Mouse (Mus musculus) kidney, postnatal 10 days (tissue): Measurements from ENCODE around the gene Meis3.

Source experiments
- DNase-seq: peaks from one replicate; pipeline ENCODE4 v3.0.0; 2021; ENCODE audit warnings: mixed read lengths

Meis3 gene

DNA sequence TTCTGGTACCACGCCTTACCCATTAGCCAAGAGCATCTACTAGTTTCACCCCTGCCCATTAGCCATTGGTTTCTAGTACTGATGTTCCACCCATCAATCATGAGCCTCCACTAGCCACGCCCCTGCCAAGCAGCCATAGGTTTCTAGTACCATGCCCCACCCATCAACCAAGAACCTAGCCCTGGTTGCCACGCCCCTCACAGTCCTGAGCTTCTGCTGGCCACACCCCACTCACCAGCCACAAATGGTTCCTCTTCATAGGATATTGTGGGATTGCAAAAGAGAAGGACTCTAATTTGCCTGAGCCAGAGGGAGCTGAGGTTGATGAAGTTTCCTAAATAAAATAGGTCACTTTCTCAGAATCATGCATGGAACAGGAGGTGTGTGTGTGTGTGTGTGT lies 14.2 kb upstream of the Meis3 start:
- no peak for DNase-seq

DNA sequence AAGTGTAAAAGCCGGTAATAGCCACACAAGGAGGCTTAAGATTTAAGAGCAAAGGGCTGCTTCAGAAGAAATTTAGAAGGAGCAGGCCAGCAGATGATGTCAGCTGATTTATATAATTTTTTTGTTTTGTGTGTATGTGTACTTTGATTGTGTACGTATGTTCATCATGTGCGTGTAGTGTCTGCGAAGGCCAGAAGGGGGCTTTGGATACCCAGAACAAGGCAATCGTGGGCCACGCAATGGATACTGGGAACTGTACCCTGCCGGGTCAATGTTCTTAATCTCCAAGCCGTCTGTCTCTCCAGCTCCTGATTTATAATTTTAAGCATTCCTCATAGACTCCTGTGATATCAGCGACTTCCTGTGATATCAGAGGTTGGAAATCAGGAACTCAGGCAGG lies 13.6 kb upstream of the Meis3 start:
- DNase-seq = no peak

DNA sequence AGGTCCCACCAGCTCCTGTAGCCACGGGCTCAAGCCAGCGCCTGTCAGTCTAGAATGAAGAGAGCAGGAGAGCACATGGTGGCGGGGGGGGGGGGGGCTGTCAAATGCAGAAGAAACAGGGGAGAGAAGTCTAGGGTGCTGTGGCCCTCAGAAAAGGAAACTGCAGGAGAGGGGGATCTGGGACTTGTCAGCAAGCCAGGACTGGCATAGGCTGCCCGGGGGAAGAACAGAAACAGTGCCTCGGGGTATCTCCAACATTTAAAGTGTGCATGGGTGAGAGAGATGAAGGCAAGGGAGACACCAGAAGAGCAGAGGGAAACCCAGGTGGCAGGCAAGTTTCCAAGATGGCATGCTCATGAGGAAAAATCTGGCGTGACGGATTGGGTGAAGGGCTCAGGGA lies 12.9 kb upstream of the Meis3 start:
- no peak for DNase-seq

GRCm38 (mm10) chr7:16172141-16172581 lies 2.7 kb upstream of the Meis3 start:
- DNase-seq = no peak

DNA sequence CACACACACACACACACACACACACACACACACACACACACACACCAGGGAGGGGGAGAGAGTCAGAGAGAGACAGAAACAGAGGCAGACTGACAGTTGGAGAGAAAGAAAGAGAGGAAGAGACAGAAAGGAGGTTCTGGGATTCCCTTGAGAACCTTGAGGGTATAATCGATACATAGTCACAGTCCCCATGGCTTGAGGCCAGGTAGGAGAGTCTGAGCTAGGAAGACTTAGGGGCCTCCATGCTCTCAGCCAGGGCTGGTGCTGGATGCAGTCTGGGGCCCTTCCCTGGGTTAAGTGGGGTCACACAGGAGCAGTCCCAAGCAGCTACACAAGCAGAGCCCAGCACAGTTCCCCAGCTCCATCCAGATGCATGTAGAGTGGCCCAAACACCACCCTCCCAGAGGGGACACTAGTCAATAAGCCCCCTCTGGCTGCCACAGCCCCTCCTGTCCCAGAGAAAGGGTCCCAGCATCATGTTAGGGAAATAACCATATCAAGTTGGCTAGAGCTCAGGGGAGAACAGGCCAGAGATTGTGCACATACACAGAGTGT lies 2.2 kb upstream of the Meis3 start:
- DNase-seq = no peak

GRCm38 (mm10) chr7:16173146-16173545 lies 1.7 kb upstream of the Meis3 start:
- DNase-seq = no peak

DNA sequence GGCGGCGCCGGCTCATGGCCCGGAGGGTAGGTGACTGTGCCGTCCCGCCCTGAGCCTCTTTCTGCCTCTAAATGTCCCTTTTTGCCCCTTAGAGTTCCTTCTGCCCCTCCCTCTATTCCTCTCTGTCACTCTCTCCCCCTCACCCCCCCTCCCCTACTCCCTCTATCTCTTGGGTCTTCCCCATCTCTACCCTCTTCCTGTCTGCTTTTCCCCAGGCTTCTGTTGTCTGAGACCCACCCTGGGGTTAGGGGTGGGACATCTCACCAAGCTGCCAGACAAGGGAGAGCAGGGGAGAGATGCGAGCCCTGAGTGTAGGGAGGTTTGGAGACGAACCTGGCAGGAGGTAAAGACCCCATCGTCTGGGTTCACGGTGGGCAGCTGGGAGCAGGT lies 647 bp downstream of the Meis3 start:
- DNase-seq = no peak

DNA sequence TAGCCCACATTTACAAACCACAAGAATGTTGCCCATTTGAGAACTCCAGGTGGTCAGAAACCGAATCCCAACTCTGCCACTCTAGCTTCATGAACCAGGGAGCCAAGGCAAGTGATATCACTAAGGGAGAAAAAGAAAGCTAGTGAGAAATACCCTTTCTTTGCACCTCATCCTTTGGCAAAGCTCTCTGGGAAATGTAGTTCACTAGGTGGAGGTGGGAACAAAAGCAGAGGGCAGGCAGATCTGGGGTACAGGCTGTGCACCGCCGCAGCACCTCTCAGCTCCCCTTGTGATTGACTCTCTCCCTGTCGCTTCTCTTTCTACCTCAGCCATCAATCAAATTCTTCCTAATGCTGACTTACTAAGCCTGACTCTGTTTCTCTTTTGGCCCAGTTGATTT lies 3.2 kb downstream of the Meis3 start:
- no peak for DNase-seq

DNA sequence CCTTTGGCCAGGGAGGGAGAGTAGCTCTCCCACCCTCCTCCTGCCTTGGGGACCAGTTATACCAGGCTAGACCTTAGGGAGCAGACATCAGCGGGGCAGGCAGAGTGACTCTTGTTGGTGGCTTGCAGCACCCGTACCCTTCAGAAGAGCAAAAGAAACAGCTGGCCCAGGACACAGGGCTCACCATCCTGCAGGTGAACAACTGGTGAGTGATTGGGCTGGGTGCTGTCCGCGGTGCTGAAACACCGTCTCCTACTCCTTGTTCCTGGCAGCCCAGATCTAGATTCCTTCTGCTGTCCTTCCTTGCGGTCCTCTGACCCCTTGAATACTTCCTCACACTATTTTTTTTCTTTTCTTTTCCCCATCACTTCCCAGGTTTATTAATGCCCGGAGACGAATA lies 8.8 kb downstream of the Meis3 start:
- peak; percentile 89 for DNase-seq

GRCm38 (mm10) chr7:16187494-16187893 lies 12.6 kb downstream of the Meis3 start:
- DNase-seq = no peak

DNA sequence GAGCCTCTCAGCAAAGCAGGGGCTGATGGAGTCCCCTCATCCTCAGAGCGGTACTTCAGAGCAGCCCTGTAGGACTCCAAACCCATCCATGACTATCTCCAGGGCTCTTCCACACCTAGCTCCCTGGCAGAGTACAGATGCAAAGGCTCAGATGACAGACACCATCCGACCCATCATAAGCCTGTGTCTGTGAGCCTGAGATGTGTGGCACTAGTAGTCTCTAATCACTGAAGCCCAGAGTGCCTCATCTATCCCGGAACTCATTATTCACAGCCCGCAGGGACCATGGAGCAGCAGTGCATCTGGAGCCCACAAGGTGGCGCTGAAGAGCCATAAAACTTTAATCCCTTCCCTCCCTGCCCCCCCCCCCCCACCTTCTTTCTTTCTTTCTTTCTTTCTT lies 17.4 kb downstream of the Meis3 start:
- peak; percentile 89 for DNase-seq

- DNase-seq = no peak
Observed at GRCm38 (mm10) chr7:16193702-16194101, 18.8 kb downstream of the Meis3 start.

GRCm38 (mm10) chr7:16196616-16197015 lies 21.7 kb downstream of the Meis3 start:
- DNase-seq = no peak

GRCm38 (mm10) chr7:16197166-16197565 lies 22.3 kb downstream of the Meis3 start:
- DNase-seq = no peak

- DNase-seq = no peak
Observed at GRCm38 (mm10) chr7:16198540-16198939, 23.6 kb downstream of the Meis3 start.

- no peak for DNase-seq
Observed at GRCm38 (mm10) chr7:16201136-16201535, 26.2 kb downstream of the Meis3 start.

GRCm38 (mm10) chr7:16202756-16203504 lies 28.0 kb downstream of the Meis3 start:
- DNase-seq = peak; percentile 59

- DNase-seq = no peak
Observed at GRCm38 (mm10) chr7:16203505-16203903, 28.6 kb downstream of the Meis3 start.

- DNase-seq = no peak
Observed at GRCm38 (mm10) chr7:16204791-16205190, 29.9 kb downstream of the Meis3 start.

- DNase-seq = no peak
Observed at GRCm38 (mm10) chr7:16207076-16207475, 32.2 kb downstream of the Meis3 start.

- no peak for DNase-seq
Observed at GRCm38 (mm10) chr7:16207496-16207895, 32.6 kb downstream of the Meis3 start.

GRCm38 (mm10) chr7:16208781-16209665 lies 34.1 kb downstream of the Meis3 start:
- no peak for DNase-seq

DNA sequence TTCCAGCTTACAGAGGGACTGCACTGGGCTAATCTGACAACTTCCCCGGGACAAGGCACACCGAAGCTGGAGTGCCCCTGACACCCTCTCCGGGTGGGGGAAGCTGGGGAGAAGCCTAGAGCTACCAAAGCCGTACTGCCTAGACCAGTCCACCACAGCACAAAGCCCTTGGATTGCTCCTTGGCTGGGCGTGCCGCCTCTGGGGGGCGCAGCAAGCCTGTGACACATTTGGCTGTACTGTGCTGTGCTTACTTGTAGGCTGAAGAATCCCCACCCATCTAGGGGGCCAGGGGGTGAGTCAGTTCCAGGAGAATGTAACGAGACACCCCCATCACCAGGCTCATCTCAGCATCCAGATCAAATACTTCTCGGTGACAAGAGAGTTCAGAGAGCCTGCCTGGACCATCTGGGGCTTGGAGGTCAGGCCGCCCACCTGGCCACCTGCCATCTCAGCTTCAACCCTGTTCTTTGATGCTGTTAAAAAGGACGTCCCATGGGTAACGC lies 36.0 kb downstream of the Meis3 start:
- DNase-seq = no peak

GRCm38 (mm10) chr7:16213196-16213595 lies 38.3 kb downstream of the Meis3 start:
- no peak for DNase-seq
